Mouse (Mus musculus) CH12.LX (cell line): ENCODE results near the gene Hist2h2aa2. TPM values are rescaled to one million over a fixed set of nuclear protein-coding genes. Genes with fewer than 3 reads are reported as not detected.

ENCODE experiments used
- DNase-seq: peaks from one replicate; pipeline ENCODE4 v3.0.0-alpha.2; 2013; ENCODE audit errors: extremely low read depth
- H3K27ac ChIP-seq: 2 replicates; pipeline ENCODE4 v1.5.1; 2012; ENCODE audit warnings: low read depth, mild to moderate bottlenecking, control low read depth, moderate library complexity; ENCODE audit not compliant: insufficient read depth
- H3K27me3 ChIP-seq: replicated peaks from 2 replicates; pipeline ENCODE3; 2012; ENCODE audit warnings: inconsistent platforms
- H3K36me3 ChIP-seq, 2 experiments: replicated peaks in 1 of 2; 2 replicates each; pipeline versions ENCODE3 to v1.6.1; 2012; ENCODE audit warnings: inconsistent platforms in 1 of 2, low read length in 1 of 2, mild to moderate bottlenecking in 1 of 2, mixed read lengths in 1 of 2, moderate library complexity in 1 of 2; ENCODE audit not compliant: control insufficient read depth in 1 of 2, insufficient read depth in 1 of 2
- H3K4me1 ChIP-seq, 2 experiments: 2 replicates each; pipeline ENCODE4 v1.6.1; 2012; ENCODE audit warnings: inconsistent platforms in 1 of 2, moderate library complexity in 1 of 2; ENCODE audit not compliant: insufficient read depth in 2 of 2, control insufficient read depth in 1 of 2
- H3K4me2 ChIP-seq: 2 replicates; pipeline ENCODE4 v1.6.1; 2012; ENCODE audit warnings: low read depth, mild to moderate bottlenecking, control low read depth; ENCODE audit not compliant: poor library complexity, insufficient read depth, severe bottlenecking
- H3K4me3 ChIP-seq, 3 experiments: fragments of 150-350 bp in 1 of 3; sonication (generic) in 1 of 3; replicated peaks in 1 of 3; 2 replicates each; pipeline versions ENCODE3 to v1.5.1; 2011 to 2012; ENCODE audit warnings: low read depth in 2 of 3, low read length in 2 of 3, mild to moderate bottlenecking in 2 of 3, moderate library complexity in 2 of 3, control low read depth in 1 of 3, improper control_type of control experiment in 1 of 3, inconsistent platforms in 1 of 3, mixed read lengths in 1 of 3; ENCODE audit not compliant: poor library complexity in 1 of 3
- H3K79me2 ChIP-seq: replicated peaks from 2 replicates; pipeline ENCODE4 v1.6.1; 2012; ENCODE audit warnings: mild to moderate bottlenecking, moderate library complexity; ENCODE audit not compliant: control insufficient read depth, poor library complexity, insufficient read depth, severe bottlenecking; ENCODE audit errors: extremely low read depth
- H3K9ac ChIP-seq: 2 replicates; pipeline ENCODE4 v1.6.1; 2012; ENCODE audit warnings: low read depth, mild to moderate bottlenecking, control low read depth, moderate library complexity; ENCODE audit not compliant: insufficient read depth
- H3K9me3 ChIP-seq: replicated peaks from 2 replicates; pipeline ENCODE3; 2012; ENCODE audit warnings: low read length, inconsistent platforms, mixed read lengths
- BHLHE40 ChIP-seq: IDR thresholded peaks from 2 replicates; pipeline ENCODE4 v1.6.1; 2011; ENCODE audit warnings: mild to moderate bottlenecking, low read depth, low read length, improper control_type of control experiment
- CHD1 ChIP-seq: IDR thresholded peaks from 2 replicates; pipeline ENCODE4 v1.6.1; 2012; ENCODE audit warnings: low read depth, low read length, improper control_type of control experiment, inconsistent platforms
- CHD2 ChIP-seq: IDR thresholded peaks from 2 replicates; pipeline ENCODE4 v1.6.1; 2011; ENCODE audit warnings: low read length, improper control_type of control experiment
- CTCF ChIP-seq, 2 experiments: IDR thresholded peaks in 1 of 2; conservative IDR thresholded peaks in 1 of 2; 2 replicates each; pipeline ENCODE4 v1.5.1; 2011 to 2012; ENCODE audit warnings: low read depth in 2 of 2, low read length in 2 of 2, improper control_type of control experiment in 1 of 2, inconsistent platforms in 1 of 2, mild to moderate bottlenecking in 1 of 2, moderate library complexity in 1 of 2
- E2F4 ChIP-seq: IDR thresholded peaks from 2 replicates; pipeline ENCODE4 v1.6.1; 2011; ENCODE audit warnings: low read depth, low read length, improper control_type of control experiment; ENCODE audit not compliant: insufficient replicate concordance
- ELF1 ChIP-seq: IDR thresholded peaks from 2 replicates; pipeline ENCODE4 v1.6.1; 2014; ENCODE audit warnings: low read depth, mild to moderate bottlenecking, inconsistent platforms, low read length, improper control_type of control experiment
- EP300 ChIP-seq: IDR thresholded peaks from 2 replicates; pipeline ENCODE4 v1.6.1; 2011; ENCODE audit warnings: low read length, improper control_type of control experiment
- ETS1 ChIP-seq: conservative IDR thresholded peaks from 2 replicates; pipeline ENCODE4 v1.6.1; 2012; ENCODE audit warnings: low read depth, mild to moderate bottlenecking, inconsistent platforms, low read length, improper control_type of control experiment, moderate library complexity
- GABPA ChIP-seq: IDR thresholded peaks from 2 replicates; pipeline ENCODE4 v1.6.1; 2012; ENCODE audit warnings: low read depth, low read length, improper control_type of control experiment, inconsistent platforms; ENCODE audit not compliant: insufficient replicate concordance
- HCFC1 ChIP-seq: IDR thresholded peaks from 2 replicates; pipeline ENCODE4 v1.6.1; 2012; ENCODE audit warnings: low read depth, mild to moderate bottlenecking, inconsistent platforms, low read length, improper control_type of control experiment
- IRF4 ChIP-seq: IDR thresholded peaks from 2 replicates; pipeline ENCODE4 v1.6.1; 2014; ENCODE audit warnings: low read depth, mild to moderate bottlenecking, inconsistent platforms, low read length, improper control_type of control experiment
- JUN ChIP-seq: IDR thresholded peaks from 2 replicates; pipeline ENCODE4 v1.6.1; 2011; ENCODE audit warnings: low read depth, mild to moderate bottlenecking, low read length, improper control_type of control experiment, moderate library complexity; ENCODE audit not compliant: insufficient read depth
- JUND ChIP-seq: conservative IDR thresholded peaks from 2 replicates; pipeline ENCODE4 v1.6.1; 2011; ENCODE audit warnings: low read depth, low read length, improper control_type of control experiment
- KAT2A ChIP-seq: IDR thresholded peaks from 2 replicates; pipeline ENCODE4 v1.6.1; 2012; ENCODE audit warnings: low read length, improper control_type of control experiment, inconsistent platforms; ENCODE audit not compliant: insufficient replicate concordance
- MAFK ChIP-seq: IDR thresholded peaks from 2 replicates; pipeline ENCODE4 v1.6.1; 2011; ENCODE audit warnings: low read length, improper control_type of control experiment; ENCODE audit not compliant: insufficient replicate concordance
- MAX ChIP-seq: IDR thresholded peaks from 2 replicates; pipeline ENCODE4 v1.6.1; 2011; ENCODE audit warnings: low read length, improper control_type of control experiment
- MAZ ChIP-seq: IDR thresholded peaks from 2 replicates; pipeline ENCODE4 v1.6.1; 2012; ENCODE audit warnings: low read depth, mild to moderate bottlenecking, inconsistent platforms, low read length, improper control_type of control experiment, moderate library complexity
- MEF2A ChIP-seq: IDR thresholded peaks from 2 replicates; pipeline ENCODE4 v1.6.1; 2014; ENCODE audit warnings: low read depth, mild to moderate bottlenecking, inconsistent platforms, low read length, improper control_type of control experiment, borderline replicate concordance
- MXI1 ChIP-seq: IDR thresholded peaks from 2 replicates; pipeline ENCODE4 v1.6.1; 2011; ENCODE audit warnings: mild to moderate bottlenecking, low read depth, low read length, improper control_type of control experiment
- MYC ChIP-seq: IDR thresholded peaks from 2 replicates; pipeline ENCODE4 v1.6.1; 2011; ENCODE audit warnings: low read depth, mild to moderate bottlenecking, improper control_type of control experiment, low read length
- NELFE ChIP-seq: IDR thresholded peaks from 2 replicates; pipeline ENCODE4 v1.6.1; 2011; ENCODE audit warnings: low read depth, low read length, improper control_type of control experiment
- NRF1 ChIP-seq: IDR thresholded peaks from 2 replicates; pipeline ENCODE4 v1.6.1; 2014; ENCODE audit warnings: low read depth, mild to moderate bottlenecking, inconsistent platforms, low read length, improper control_type of control experiment, moderate library complexity
- PAX5 ChIP-seq: IDR thresholded peaks from 2 replicates; pipeline ENCODE4 v1.6.1; 2012; ENCODE audit warnings: low read length, inconsistent platforms, mixed read lengths
- POLR2A ChIP-seq: IDR thresholded peaks from 2 replicates; pipeline ENCODE4 v1.6.1; 2011; ENCODE audit warnings: low read depth, mild to moderate bottlenecking, improper control_type of control experiment, low read length
- POLR2AphosphoS2 ChIP-seq: IDR thresholded peaks from 2 replicates; pipeline ENCODE4 v1.6.1; 2011; ENCODE audit warnings: low read depth, low read length, improper control_type of control experiment
- RAD21 ChIP-seq: IDR thresholded peaks from 2 replicates; pipeline ENCODE4 v1.6.1; 2011; ENCODE audit warnings: low read depth, mild to moderate bottlenecking, low read length, improper control_type of control experiment, moderate library complexity
- RCOR1 ChIP-seq: conservative IDR thresholded peaks from 2 replicates; pipeline ENCODE4 v1.6.1; 2012; ENCODE audit warnings: low read depth, mild to moderate bottlenecking, inconsistent platforms, low read length, improper control_type of control experiment
- SIN3A ChIP-seq: IDR thresholded peaks from 2 replicates; pipeline ENCODE4 v1.6.1; 2012; ENCODE audit warnings: low read length, improper control_type of control experiment, inconsistent platforms
- SMC3 ChIP-seq: IDR thresholded peaks from 2 replicates; pipeline ENCODE4 v1.6.1; 2011; ENCODE audit warnings: low read depth, low read length, improper control_type of control experiment
- TBP ChIP-seq: conservative IDR thresholded peaks from 2 replicates; pipeline ENCODE4 v1.6.1; 2011; ENCODE audit warnings: low read depth, low read length, improper control_type of control experiment
- TCF12 ChIP-seq: IDR thresholded peaks from 2 replicates; pipeline ENCODE4 v1.6.1; 2014; ENCODE audit warnings: low read depth, mild to moderate bottlenecking, inconsistent platforms, low read length, improper control_type of control experiment
- UBTF ChIP-seq: IDR thresholded peaks from 2 replicates; pipeline ENCODE4 v1.6.1; 2012; ENCODE audit warnings: low read depth, mild to moderate bottlenecking, inconsistent platforms, low read length, improper control_type of control experiment, moderate library complexity
- USF1 ChIP-seq: IDR thresholded peaks from 2 replicates; pipeline ENCODE4 v1.6.1; 2014; ENCODE audit warnings: low read depth, mild to moderate bottlenecking, inconsistent platforms, low read length, improper control_type of control experiment
- USF2 ChIP-seq: conservative IDR thresholded peaks from 2 replicates; pipeline ENCODE4 v1.6.1; 2011; ENCODE audit warnings: low read depth, low read length, improper control_type of control experiment
- ZC3H11A ChIP-seq: IDR thresholded peaks from 2 replicates; pipeline ENCODE4 v1.6.1; 2012; ENCODE audit warnings: low read depth, mild to moderate bottlenecking, inconsistent platforms, low read length, improper control_type of control experiment
- ZKSCAN1 ChIP-seq: IDR thresholded peaks from 2 replicates; pipeline ENCODE4 v1.6.1; 2012; ENCODE audit warnings: low read depth, inconsistent platforms, low read length, improper control_type of control experiment, borderline replicate concordance
- ZMIZ1 ChIP-seq: IDR thresholded peaks from 2 replicates; pipeline ENCODE4 v1.6.1; 2012; ENCODE audit warnings: low read depth, mild to moderate bottlenecking, inconsistent platforms, low read length, improper control_type of control experiment
- ZNF384 ChIP-seq: IDR thresholded peaks from 2 replicates; pipeline ENCODE4 v1.6.1; 2012; ENCODE audit warnings: low read depth, low read length, improper control_type of control experiment, inconsistent platforms
- dilution Hi-C: fragments of 300-500 bp; cut with MboI; formaldehyde crosslinking; loops from 2 replicates; pipeline ENCODE4 v1.14.3; 2020; ENCODE audit warnings: low sequenced_read_pairs; ENCODE audit not compliant: extremely low pct_unique_long_range_greater_than_20kb, extremely low pct_ligation_motif_present
- in situ Hi-C: fragments of 300-500 bp; cut with MboI; formaldehyde crosslinking; loops from 3 replicates; pipeline ENCODE4 v1.14.3; 2019; ENCODE audit warnings: low sequenced_read_pairs, low pct_ligation_motif_present, low pct_unique_long_range_greater_than_20kb, mixed read lengths
- polyA plus RNA-seq: library from polyadenylated mRNA; unstranded; fragments of >175 nt; gene quantifications from 2 replicates; pipeline ENCODE4 v1.2.1, GENCODE M21; 2012; ENCODE audit warnings: low read depth; ENCODE audit not compliant: insufficient read length
- total RNA-seq, 2 experiments: library from RNA; depleted of rRNA; stranded (reverse); fragments of 300-350 nt in 1 of 2; fragments of >200 nt in 1 of 2; gene quantifications; 2 replicates each; pipeline ENCODE4 v1.2.3; 2012 to 2014

Hist2h2aa2 gene
- total and polyA plus RNA-seq, 3 experiments = 2.7 to 5,136 TPM; not detected in 1

- peak within 1 kb of the TSS; percentile 49 to 69 (median 65) for H3K4me3 ChIP-seq
- peaks cover 0 to 37% of the 10 kb centered on the region in 2 experiments; a peak in 3 of 4 replicates for H3K4me1 ChIP-seq
- DNase-seq = peak; percentile 85
- 0 out of 2 replicates have a peak, but pooled peaks cover 10% of the 10 kb centered on the region for H3K79me2 ChIP-seq
- peak within 1 kb of the TSS; percentile 98 for H3K9ac ChIP-seq
- dilution Hi-C loops (no loop called here), in situ Hi-C loops (no loop called here)
- no peaks in the 10 kb centered on the region for H3K9me3 ChIP-seq
- TF ChIP-seq SIN3A = peak; percentile 78
- TF ChIP-seq USF2 = no peak
- TF ChIP-seq CHD2 = peak; percentile 57; the same call in 1 of the 2 replicates
- no peak for TF ChIP-seq ZC3H11A
- TF ChIP-seq TCF12 = peak; percentile 85
- TF ChIP-seq MAFK = 0 out of 2 replicates have a peak, but pooled peaks have one; percentile 31
- TF ChIP-seq MEF2A = no peak
- TF ChIP-seq JUN = no peak
- no peak for TF ChIP-seq RAD21
- no peak for TF ChIP-seq PAX5
- TF ChIP-seq POLR2AphosphoS2 = peak; percentile 94
- no peak for TF ChIP-seq JUND
- TF ChIP-seq E2F4 = no peak
- no peak for TF ChIP-seq BHLHE40
- 0 out of 2 replicates have a peak, but pooled peaks have one; percentile 10 for TF ChIP-seq NRF1
- TF ChIP-seq MAZ = no peak
- TF ChIP-seq ELF1 = 0 out of 2 replicates have a peak, but pooled peaks have one; percentile 34
- peak; percentile 88; the same call in 1 of the 2 replicates for TF ChIP-seq CHD1
- no peak for TF ChIP-seq RCOR1
- TF ChIP-seq UBTF = no peak
- TF ChIP-seq ZMIZ1 = peak; percentile 91
- no peak; the same call in 1 of the 2 replicates for TF ChIP-seq HCFC1
- TF ChIP-seq NELFE = peak; percentile 95
- TF ChIP-seq ETS1 = no peak
- peak; percentile 98 for TF ChIP-seq TBP
- TF ChIP-seq USF1 = no peak
- TF ChIP-seq GABPA = no peak
- peak; percentile 55; the same call in 1 of the 2 replicates for TF ChIP-seq MXI1
- no peak for TF ChIP-seq ZKSCAN1
- no peak for TF ChIP-seq KAT2A
- peak; percentile 95 for TF ChIP-seq POLR2A
- TF ChIP-seq MYC = 0 out of 2 replicates have a peak, but pooled peaks have one; percentile 44
- no peak for TF ChIP-seq EP300
- TF ChIP-seq ZNF384 = no peak
- 0 out of 2 replicates have a peak, but pooled peaks have one; percentile 19 for TF ChIP-seq MAX
- TF ChIP-seq IRF4 = 0 out of 2 replicates have a peak, but pooled peaks have one; percentile 15
- no peak for TF ChIP-seq SMC3
- no peak for TF ChIP-seq CTCF (conservative IDR thresholded peaks at IDR 0.05 in 1 of 2, IDR thresholded peaks at IDR 0.05 in 1 of 2; ENCODE audit: low read depth in 2 of 2, low read length in 2 of 2)
- TF ChIP-seq, all 38 proteins: peak for 16
- Histone ChIP-seq H3K4me2 (peak within 1 kb of the TSS; percentile 83), H3K27ac (peak within 1 kb of the TSS; percentile 98), H3K27me3 (no peaks in the 10 kb centered on the region), H3K36me3 (no peaks in the 10 kb centered on the region)
Observed at GRCm38 (mm10) chr3:96268051-96268775, 28.1 kb upstream of the Hist2h2aa2 start, which contains the start of gene Hist2h3b. Hist2h3b (plus strand) TSS chr3:96268654.
